Mouse (Mus musculus) lung, postnatal 14 days (tissue): ENCODE results near the gene 5730522E02Rik.

Source experiments
- DNase-seq: peaks from one replicate; pipeline ENCODE4 v3.0.0; 2021

5730522E02Rik gene

DNA sequence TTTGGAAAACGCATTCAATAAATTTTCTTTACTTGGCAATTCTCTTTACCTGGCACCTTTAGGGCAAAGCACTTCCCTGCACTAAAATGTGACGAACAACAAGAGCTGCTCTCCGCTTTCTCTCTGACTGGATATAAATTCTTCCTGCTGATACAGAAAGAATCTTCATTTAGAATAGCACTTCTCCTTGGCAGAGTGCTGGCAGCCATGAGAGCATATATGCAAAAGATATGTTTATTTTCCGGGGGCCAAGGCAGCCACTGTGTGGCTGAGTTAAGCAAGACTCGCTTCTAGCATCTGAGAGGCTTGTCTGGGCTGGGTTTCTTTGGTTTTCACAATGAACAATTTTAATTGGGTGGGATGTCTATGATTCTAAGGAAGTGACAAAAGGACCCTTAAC lies 564.3 kb downstream of the 5730522E02Rik start:
- no peak for DNase-seq

DNA sequence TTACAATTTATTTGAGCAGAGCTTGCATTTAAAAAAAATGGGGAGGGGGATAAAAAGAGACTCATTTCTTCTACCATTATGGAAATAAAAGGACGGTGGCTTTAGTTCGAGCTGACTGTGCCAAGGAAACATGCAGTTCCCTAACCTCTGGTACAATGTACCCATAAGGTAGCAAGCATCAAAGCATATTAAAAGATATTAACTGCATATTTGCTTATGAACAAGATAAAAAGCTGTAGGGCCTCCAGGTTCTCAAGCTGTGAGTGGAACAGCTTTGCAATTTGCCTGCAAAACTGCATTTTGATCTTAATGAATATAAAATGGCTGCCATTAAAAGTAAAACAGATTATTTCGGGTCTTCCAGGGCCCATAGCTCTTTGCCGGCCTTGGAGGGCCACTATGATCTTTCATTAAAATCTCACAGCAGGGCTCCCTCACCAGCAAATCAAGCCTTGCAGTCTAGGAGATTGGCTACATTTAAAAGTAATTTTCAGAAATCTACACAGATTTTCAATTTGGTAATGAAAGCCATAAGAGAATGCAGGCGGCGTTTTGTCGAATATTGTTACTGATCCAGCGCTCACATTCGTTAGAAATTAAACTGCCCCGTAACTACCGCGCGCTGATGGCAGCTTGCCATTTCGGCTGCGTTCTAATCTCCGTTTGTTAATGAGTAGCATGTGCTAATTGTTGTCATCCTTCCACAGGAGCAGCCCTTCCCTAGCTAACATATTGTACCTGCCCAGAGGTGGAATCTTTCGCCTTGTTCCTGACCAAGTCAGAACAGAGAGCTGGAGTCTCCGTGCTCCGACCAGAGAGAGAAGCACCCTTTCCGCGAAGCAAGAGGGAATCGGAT lies 565.6 kb downstream of the 5730522E02Rik start:
- no peak for DNase-seq

DNA sequence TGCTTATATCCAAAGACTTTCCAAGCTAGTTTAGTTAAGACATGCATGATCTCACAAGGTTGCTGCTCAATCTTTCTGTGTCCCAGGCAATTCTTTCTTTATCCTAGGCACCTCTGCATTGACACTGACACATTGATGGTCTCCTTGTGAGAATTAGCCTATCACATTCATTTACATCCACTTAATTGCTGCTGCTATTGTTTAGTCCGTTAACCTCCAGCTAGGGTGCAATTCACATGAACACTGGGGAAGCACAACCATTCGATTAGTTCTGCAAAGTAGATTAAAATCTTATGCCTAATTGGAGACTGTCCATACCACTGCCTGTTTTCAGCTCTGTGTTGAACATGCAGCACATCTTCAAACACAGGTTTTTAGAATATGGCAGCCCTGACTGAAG lies 603.7 kb downstream of the 5730522E02Rik start:
- no peak for DNase-seq

DNA sequence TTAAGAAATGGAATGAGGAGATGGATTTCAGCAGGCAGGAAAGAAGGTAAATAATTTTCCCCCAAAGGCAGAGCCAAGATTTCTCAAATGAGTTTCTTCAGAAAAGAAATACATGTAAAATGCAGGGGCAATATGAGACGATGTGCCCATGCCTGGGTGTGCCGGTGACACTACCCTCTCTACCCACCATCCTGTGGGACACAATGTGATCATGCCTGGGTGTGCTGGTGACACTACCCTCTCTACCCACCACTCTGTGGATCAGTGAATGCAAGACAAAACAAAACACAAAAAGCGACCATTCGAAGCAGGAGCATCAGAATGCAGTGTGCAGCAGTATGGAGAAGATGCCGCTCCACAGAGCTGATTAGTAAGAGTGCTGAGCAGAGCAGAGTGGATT lies 610.5 kb downstream of the 5730522E02Rik start:
- DNase-seq = no peak

DNA sequence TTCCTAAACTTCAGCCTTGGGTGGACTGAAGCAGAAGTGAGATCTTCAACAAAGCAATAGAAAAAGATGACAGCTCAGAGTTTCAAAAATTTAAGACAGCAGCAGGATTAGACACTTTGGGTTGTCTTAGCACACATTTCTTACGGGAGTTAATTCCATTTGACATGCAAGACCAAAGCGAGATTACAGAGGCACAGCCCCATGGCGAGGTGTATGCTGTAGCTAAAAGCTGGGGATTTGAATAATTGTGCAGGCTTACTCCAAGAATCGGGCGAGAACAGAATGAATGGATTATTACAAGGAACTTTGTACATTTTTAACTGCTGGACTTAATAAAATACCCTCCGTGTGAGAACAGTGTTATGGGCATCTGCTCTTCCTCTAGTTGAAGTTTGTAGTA lies 615.3 kb downstream of the 5730522E02Rik start:
- no peak for DNase-seq

DNA sequence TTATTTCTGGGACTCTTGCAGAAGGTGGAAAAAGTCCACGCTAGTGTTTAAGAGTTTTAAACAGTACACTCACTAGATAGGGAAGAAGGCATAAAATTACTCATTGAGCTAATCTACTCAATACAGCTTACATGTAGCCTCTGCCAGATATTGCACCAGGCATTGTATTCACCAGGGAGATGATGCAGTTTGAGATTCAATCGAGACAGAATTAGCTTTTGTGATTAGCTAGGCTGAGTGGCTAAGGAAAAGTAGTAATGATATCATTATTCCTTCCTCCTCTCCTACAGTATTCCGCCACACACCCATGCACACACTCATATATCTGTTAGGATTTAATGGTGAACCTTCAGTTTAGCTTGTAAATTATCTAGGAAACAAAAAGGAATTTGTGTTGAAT lies 615.8 kb downstream of the 5730522E02Rik start:
- no peak for DNase-seq

DNA sequence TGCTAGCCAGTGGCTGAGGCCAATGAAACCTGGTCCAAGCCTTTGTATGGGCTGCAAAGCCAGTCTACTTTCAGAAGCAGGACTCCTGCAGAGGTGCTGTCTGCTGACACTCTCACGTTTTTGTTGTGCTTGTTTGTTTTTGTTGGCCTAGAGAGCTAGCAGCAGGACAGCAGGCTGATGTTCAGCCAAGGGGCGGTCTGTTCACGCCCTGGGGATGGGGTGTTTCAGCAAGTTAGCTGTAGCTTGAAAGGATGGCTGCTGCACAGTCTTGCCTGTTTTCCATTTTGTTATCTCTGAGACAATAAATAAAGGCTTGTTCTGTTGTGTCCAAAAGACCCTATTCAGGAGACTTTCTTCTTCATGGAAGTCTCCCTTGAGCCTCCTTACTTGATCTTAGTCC lies 618.3 kb downstream of the 5730522E02Rik start:
- DNase-seq = no peak

DNA sequence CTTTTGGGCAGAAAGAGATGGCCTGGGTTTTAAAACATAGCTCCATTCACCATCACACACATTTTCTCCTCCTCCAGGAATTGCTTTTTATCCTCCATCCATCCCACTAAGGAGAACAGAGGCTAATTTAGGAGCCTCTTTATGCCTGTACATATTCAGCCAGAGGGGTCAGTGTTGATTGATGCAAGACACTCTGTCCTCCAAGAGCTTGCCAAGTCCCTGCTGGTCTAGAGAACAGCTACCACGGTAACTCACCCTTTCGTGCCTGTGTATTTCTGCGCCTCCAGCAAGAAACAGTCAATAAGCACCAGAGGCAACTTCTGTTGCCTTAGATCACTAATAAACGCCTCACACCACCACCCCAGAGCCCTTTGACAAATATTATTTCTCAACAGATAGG lies 620.3 kb downstream of the 5730522E02Rik start:
- peak; percentile 22 for DNase-seq

DNA sequence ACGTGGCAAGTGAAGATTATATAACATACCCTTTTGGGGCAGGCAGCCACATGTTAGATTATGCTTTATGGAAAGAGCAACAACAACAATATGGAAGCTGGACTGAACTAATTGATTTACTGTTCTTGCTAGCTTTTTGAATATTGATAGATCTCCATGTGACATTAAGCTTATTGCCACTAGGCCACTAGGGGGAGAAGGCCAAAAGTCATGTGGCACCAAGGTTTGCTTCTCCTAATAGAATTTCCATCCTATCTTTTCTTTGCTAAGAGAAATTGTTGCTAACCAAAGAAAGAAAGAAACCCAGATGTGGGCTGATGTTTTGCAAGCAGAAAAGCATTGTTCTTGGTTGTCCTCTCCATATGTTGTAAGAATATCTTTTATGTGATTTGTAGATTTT lies 621.1 kb downstream of the 5730522E02Rik start:
- no peak for DNase-seq

DNA sequence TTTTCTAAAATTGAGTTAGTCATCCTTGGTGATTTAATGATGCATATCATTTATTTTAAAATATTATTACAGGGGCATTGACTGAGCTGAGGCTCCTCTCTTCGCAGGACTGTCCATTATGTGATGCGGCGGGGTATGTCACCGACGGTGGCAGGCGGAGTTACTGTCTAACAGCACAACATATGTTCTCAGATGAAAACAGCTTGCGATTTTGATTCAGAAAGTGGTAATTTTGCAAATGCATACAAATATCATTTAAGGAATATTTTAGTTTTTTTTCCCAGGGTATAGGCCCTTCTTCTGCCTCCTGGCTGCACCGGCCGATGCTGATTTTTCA lies 636.5 kb downstream of the 5730522E02Rik start:
- no peak for DNase-seq

DNA sequence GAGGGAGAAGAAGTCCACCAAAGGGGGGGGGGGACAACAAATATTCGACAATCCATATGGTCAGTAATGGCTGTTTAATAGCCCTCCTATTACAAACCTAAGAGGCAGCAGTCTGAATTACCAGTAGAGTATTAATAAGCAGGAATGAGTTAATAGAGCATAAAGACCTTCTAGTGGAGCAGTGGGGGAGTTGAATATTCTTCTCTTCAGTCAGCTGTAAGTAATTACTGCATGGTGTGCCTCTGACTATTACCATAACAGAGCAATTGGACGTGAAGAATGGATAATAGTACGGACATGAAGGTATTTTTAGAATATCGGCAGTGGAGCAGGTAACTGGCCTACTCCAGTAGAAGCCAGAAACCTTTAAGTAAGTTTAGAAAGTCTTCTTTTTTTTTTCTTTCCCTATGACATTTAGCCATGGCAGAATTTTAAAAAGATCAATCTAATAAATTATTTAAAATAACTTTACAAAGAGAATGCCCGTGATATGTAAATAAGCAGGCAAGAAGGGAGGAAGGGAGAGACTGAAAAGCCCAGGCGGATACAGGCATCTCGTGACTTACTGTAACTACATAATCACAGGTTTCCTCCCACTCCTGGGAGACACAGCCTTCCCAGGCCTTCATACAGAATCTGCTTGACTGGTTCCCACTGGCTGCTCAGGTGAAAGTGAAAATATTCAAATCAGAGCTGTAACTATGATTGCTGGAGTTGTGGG lies 637.0 kb downstream of the 5730522E02Rik start:
- DNase-seq = no peak

DNA sequence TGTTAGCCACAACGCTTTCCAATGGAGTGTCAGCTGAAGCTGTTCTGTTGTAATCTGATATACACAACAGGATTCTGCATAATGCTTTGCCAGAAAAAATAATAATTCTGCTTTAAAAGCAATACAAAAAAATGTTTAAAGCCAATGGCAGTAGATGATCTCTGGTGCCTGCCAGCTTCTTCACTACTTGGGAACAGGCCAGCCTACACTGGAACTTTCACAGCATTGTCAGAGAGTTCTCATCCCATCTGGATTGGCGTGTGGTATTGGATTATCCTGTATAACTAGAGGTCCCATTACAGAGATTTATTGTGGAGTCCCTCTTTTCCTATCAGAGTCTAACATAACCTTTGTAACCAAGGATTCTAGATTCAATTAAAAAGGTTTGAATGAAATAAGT lies 639.2 kb downstream of the 5730522E02Rik start:
- DNase-seq = no peak
